Mouse (Mus musculus): ENCODE data around the gene AI593442. TPM values are rescaled to one million over a fixed set of nuclear protein-coding genes. Genes with fewer than 3 reads are reported as not detected.

Gene AI593442
- under 1 TPM; 0.08 to 0.20 TPM for total RNA-seq (2021)
- long read RNA-seq, experiment 1 = 0 reads
- long read RNA-seq, experiment 2 = 0 reads

DNA sequence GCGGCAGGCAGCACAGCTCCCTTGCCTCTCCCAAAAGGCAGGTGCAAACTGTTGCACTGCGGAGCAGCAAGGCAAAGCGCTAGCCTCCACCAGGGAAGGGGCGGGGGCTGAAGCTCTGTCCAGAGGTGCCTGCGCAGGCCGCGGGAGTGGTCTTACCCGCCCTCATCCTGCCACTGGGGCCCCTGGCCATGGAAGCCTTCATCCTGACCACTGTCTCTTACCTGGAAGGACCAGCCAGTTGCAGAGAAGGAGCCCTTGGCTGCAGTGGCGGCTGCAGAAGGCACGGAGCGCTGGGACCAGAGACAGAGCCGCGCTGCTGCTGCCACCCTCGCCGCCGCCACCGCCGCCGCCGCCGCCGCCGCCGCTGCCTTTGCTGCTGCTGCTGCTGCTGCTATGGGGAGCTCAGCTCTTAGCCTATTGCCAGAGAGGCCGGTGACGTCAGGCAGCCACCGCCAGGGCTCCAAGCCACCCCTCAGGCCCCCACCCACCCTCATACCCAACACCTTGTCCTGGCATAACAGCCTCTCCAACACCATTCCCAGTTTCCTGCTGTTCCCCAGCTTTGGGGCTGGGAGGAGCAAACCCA is at the start of gene AI593442:
AI593442 (minus strand) TSS at position 419 of the 586 bp plus-strand sequence.
- peak; percentile 15 for DNase-seq
- no peak within 1 kb of the TSS for H3K27ac ChIP-seq
- intact Hi-C loops (cut with DNase I) = no loop called here
- H3K4me3 ChIP-seq = peak within 1 kb of the TSS; percentile 56
- no peak for TF ChIP-seq CTCF (IDR thresholded peaks at IDR 0.05)

DNA sequence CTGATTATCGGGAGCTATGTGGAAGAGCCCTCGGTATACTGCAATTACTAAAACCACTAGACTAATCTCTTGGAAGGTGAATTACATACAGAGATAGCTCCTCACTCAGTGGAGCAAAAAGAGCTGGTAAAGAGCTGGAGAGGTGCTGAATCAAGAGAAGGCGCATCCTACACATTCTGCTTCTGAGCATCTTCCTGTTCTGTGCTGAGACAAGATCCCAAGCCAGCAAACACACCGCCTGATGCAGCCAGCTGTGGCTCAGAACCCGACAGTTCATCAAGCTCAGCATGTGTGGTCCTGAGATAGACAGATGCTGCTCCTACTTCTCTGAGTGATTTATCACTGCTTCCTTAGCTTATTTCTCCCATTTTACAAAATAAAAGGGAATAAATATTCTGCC is 49.2 kb upstream of the AI593442 start:
- no peak for DNase-seq
- TF ChIP-seq CTCF (IDR thresholded peaks at IDR 0.05) = no peak
- Histone ChIP-seq H3K4me3 (no peak overlapping the region), H3K27ac (no peak overlapping the region)
- intact Hi-C loops (cut with DNase I) = no loop called here

DNA sequence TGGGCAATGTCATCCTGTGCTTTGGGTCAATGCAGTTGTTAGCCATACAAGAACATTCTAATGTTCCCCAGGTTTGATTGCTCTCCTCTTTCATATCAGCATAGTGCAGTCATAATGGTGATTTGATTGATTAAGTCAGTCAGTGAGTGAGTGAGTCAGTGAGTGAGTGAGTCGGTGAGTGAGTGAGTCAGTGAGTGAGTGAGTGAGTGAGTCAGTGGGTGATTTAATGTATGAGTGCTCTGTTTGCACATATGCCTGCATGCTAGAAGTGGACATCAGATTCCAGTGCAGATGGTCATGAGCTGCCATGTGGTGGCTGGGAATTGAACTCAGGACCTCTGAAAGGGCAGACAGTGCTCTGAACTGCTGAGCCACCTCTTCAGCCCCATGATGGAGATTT is 43.0 kb upstream of the AI593442 start:
- no peak for DNase-seq
- Histone ChIP-seq H3K4me3 (no peak overlapping the region), H3K27ac (no peak overlapping the region)
- no peak for TF ChIP-seq CTCF (IDR thresholded peaks at IDR 0.05)
- intact Hi-C loops (cut with DNase I) = no loop called here

DNA sequence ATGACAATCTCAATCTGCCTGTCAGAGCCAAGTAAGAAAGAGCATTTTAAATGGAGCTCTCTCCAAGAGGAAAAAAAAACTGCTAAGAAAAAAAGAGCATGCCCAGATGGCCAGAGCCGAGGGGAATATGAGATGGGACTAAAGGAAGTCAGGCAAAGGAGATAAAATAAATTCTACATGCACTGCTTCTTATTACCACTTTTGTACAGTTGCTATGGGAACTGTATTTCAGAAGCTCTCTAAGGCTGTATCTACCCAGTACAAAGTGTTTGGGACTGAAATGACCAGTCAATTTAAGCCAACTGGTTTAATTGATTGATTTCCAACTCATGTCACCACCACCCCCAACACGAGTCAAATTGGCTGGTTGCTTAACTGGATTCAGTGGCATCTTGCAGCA is 40.0 kb upstream of the AI593442 start:
- Histone ChIP-seq H3K4me3 (no peak overlapping the region), H3K27ac (no peak overlapping the region)
- TF ChIP-seq CTCF (IDR thresholded peaks at IDR 0.05) = no peak
- intact Hi-C loops (cut with DNase I) = no loop called here
- no peak for DNase-seq

DNA sequence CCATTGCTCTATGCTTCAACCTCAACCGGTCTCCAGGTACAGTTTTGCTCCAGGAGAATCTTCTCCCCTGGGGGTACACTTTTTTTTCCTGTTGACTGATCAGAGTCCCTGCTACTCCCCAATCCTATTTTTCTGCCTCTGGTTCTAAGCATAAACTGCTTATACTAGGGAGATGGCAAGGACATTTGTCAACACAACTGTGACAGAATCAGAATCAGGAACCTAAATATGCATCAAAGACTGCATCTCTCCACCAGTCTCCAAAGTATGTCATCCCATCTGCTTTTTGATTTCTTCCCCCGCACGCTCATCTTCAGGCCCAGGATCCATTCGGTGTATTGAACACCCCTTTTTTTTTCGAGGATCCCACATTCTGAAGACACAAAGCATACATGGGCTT is 456 bp upstream of the AI593442 start:
- DNase-seq = no peak
- Histone ChIP-seq H3K27ac (no peak overlapping the region), H3K4me3 (no peak overlapping the region)
- intact Hi-C loops (cut with DNase I) = no loop called here
- no peak for TF ChIP-seq CTCF (IDR thresholded peaks at IDR 0.05)

DNA sequence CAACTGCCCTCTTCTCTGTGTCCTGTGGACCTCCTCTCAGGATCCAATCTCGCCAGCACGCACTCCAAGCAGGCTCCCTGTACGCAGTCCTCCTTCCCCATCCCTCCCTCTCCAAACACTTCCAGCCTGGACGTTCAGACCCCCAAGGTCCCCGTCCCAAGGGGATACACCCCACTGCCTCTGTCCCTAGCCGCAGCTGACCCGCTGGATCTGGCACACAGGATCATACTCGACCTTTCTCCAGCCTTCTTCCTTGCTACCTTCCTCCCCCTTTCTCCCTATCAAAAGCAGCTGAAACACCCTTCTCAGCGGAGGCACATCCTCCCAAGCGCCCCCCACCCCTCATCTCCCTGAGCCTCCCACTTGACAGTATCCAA is 753 bp downstream of the AI593442 start:
- intact Hi-C loops (cut with DNase I) = no loop called here
- Histone ChIP-seq H3K27ac (no peak overlapping the region), H3K4me3 (peak overlapping the region; percentile 56)
- no peak for DNase-seq
- TF ChIP-seq CTCF (IDR thresholded peaks at IDR 0.05) = no peak

DNA sequence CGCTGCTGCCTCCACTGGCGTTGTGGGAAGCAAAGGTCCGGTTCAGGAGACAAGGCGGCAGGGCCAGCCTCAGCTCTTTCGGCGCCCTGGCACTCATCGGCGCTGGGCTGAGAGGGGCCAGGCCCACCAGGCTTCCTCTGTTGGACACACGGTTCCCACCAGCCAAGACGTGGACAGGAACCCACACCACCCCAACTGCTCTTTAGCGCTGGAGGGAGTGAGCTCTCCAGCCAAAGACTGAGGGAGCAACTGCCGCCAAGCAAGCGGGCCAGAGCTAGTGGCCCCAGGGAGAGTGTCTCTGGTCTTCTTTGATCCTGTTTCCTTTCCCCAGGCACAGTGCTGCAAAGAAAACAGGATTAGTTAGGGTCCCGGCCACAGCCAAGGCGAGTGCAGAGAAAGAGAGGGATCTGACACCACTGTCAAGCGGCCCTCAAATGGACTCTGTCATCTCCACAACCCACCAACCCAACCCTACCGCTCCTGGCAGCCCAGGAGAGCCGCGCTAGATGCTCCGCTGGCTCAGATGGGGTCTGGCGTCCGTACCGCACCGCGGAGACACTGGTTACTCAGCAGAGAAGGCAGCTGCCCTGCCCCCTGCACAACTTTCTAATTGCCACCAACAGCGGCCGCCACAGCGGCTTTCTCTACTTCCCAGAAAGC is 1.3 kb downstream of the AI593442 start:
- TF ChIP-seq CTCF (IDR thresholded peaks at IDR 0.05) = no peak
- DNase-seq = peak; percentile 14
- intact Hi-C loops (cut with DNase I) = no loop called here
- Histone ChIP-seq H3K4me3 (peak overlapping the region; percentile 56), H3K27ac (no peak overlapping the region)

DNA sequence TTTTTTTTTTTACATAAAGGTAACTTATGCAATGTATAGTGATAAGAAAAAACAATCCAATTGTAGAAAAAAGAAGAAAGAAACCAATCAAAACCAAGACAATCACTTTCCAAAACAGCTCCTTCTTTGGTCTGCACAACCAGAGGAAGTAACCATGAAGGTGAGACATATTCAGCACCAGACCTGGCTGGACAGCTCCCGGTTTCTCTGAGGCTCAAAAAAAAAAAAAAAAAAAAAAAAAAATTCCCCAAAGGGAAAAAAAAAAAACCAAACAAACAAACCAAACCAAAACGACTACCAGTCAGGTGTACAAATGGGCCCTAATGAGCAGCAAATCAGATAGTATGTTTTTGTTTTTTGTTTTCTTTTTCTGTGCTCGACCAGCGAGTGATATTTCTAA is 3.0 kb downstream of the AI593442 start:
- peak; percentile 18 for DNase-seq
- Histone ChIP-seq H3K27ac (no peak overlapping the region), H3K4me3 (peak overlapping the region; percentile 24; the same call in 1 of the 2 replicates)
- TF ChIP-seq CTCF (IDR thresholded peaks at IDR 0.05) = no peak
- intact Hi-C loops (cut with DNase I) = no loop called here

DNA sequence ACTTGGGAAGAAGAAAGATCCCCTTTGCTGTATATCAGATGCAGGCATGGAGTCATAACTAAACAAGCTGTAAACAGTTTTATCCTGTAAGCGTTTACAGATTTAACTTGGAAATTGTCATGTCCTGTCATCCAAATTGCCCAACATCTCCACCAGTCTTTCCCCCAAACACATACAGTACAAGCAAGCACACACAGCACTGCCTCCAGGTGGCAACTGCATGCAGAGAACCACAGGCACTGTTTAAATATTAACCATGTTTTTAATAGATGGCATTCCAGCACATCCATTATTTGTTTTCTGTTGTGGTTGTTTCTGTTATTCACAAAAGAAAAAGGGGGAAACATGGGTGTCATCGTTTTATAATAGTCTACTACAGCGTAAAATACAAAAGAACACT is 3.6 kb downstream of the AI593442 start:
- no peak for DNase-seq
- Histone ChIP-seq H3K27ac (no peak overlapping the region), H3K4me3 (no peak overlapping the region)
- TF ChIP-seq CTCF (IDR thresholded peaks at IDR 0.05) = no peak
- intact Hi-C loops (cut with DNase I) = no loop called here

DNA sequence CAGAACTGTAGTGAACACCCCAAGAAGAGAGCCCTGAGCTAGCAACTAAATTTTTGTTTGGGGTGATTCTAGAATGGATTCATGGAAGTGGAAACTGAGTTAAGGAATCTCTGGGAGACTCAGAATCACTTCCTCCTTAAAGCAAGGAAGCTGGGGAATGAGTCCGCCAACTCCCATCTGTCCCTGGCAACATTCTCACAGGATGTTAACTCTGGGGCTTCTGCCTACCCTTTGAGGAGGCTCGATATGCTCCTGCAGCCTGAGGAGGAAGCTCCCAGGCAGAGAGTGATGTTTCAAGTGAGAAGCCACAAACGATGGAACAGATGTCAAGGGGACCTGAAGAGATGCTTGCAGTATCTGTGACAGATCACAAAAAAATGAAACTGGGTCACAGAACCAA is 18.2 kb downstream of the AI593442 start:
- no peak overlapping the region for H3K4me3 ChIP-seq
- intact Hi-C loops (cut with DNase I) = no loop called here
- no peak for DNase-seq
- no peak overlapping the region for H3K27ac ChIP-seq
- TF ChIP-seq CTCF (IDR thresholded peaks at IDR 0.05) = no peak

DNA sequence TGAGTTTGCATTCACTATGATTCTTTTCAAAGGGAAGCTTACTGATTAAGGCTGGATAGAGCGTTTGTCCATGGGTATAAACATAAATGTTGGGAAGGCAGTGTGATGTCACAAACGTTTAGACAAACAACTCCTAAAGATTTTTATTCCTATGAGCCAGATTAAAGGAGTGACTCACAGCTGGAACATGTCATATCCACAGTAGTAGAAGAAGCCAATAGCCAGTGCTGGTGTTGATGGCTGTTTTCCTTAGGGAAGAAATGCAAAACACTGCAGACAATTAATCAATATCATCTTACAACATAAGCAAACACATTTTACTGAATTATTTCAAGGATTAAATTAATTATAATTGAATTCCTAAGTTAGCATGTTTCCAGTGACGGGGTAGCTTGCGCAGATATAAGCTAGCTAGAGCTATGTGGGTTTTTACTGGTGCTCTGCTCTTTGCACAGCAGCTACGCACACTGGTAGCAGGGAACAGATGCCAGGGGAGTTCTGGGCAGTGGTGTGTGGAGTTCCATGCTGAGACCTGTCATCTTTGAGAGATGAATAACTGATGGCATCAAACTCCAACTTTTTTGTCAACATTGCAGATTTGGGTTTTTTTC is 29.1 kb downstream of the AI593442 start:
- H3K4me3 ChIP-seq = no peak overlapping the region
- TF ChIP-seq CTCF (IDR thresholded peaks at IDR 0.05) = no peak
- no peak for DNase-seq
- intact Hi-C loops (cut with DNase I) = no loop called here
- no peak overlapping the region for H3K27ac ChIP-seq

DNA sequence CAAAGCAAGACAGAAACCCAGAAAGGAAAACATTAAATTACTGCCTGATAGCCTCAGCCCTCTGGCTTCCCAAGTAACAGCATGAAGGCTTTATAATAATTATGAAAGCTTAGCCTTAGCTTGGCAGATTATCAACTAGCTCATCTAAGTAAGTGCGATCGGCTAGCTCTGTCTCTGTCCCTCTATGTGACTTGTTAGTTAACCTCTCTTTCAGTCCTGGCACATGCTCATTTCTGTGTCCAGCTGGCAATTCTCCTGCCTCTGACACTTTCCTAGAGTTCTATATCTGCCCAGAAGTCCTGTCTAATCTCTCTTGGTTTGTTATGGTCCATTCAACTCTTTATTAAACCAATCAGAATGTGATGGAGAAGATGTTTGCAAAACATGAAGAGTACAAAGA is 34.3 kb downstream of the AI593442 start:
- intact Hi-C loops (cut with DNase I) = no loop called here
- H3K27ac ChIP-seq = no peak overlapping the region
- TF ChIP-seq CTCF (IDR thresholded peaks at IDR 0.05) = no peak
- DNase-seq = no peak
- no peak overlapping the region for H3K4me3 ChIP-seq

DNA sequence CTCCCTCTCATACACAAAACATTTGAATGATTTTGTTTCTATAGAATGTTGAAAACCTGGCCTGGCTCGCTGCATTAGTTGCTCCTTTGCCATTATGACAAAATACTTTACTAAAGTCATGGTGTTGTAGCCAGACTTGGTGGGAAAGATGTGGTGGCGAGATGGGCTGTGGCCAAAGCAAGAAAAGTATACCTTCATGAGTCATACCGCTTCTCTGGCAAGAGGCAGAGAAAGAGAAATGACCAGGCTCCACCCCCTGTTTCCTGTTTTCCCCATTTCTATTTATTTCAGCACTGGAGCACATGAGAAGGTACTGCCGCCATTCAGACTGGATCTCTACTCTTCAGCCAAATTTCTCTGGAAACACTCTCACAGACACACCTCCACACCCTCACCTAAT is 35.0 kb downstream of the AI593442 start:
- TF ChIP-seq CTCF (IDR thresholded peaks at IDR 0.05) = no peak
- no peak overlapping the region for H3K27ac ChIP-seq
- intact Hi-C loops (cut with DNase I) = no loop called here

DNA sequence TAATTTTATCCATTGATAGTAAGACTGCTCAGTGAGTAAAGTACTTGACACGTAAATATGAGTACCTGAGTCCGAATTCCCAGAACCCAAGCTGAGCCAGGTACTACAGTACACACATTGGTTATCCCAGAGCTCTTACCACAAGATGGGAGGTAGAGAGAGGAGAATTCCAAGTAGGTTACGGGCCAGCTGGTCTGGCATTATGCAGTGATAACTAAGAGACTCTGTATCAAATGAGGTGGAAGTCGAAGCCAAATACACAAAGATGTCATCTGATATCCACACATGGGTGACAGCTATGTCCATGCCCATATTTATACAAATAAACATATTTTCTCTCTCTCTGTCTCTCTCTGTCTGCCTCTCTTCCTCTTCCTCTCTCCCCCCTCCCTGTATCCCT is 35.4 kb downstream of the AI593442 start:
- no peak for DNase-seq
- Histone ChIP-seq H3K27ac (no peak overlapping the region), H3K4me3 (no peak overlapping the region)
- intact Hi-C loops (cut with DNase I) = no loop called here
- no peak for TF ChIP-seq CTCF (IDR thresholded peaks at IDR 0.05)

More for the DNA sequence above, 35.0 kb downstream of the AI593442 start:
- no peak for DNase-seq
- H3K4me3 ChIP-seq = no peak overlapping the region

All from gastrocnemius, adult 2 months (tissue).